ENCODE assay signal across 19 mouse cellular contexts in the genomic region with DNA sequence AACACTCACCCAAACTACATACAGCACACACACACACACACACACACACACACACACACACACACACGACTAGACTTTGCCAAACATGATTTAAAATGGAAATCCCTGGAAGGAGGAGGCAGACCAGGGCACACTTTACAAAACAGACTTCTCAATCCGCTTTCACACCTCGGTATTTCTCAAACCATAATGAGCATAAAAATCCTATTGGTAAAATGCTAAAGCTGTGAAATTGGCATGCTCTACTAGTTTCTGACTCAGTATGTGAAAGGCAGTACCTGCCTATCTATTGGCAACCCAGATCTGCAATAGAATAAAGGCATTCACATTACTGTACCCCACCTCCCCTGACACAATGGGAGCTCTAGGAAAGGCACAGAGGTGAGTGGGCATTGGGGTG. TPM values are rescaled to one million over a fixed set of nuclear protein-coding genes. Genes with fewer than 3 reads are reported as not detected.
A peak's percentile ranks its signal among the peaks of the same experiment; 100 is the strongest.
DNase-seq lines count a peak whose midpoint lies in the region; ATAC-seq lines count a peak whose summit lies in the region.
"Had no signal": no experiment of that assay in that cellular context is flagged by ENCODE, and none has a peak within 500 bp of the region (broad histone marks: within the 10 kb centered on the region; RNA-seq: fewer than 3 reads in every experiment).

No protein-coding gene starts in this region.

- ATAC-seq in midbrain, embryonic 13.5 days = peak; percentile 18; the same call in 1 of the 2 replicates
- no peak for ATAC-seq in midbrain, embryonic 11.5 days (ENCODE audit: low FRiP score)
- ATAC-seq in forebrain, embryonic 11.5 days (replicated peaks; ENCODE audit: low FRiP score) = no peak
- no peak for ATAC-seq in forebrain, embryonic 14.5 days
- no peak for ATAC-seq in megakaryocyte-erythroid progenitor cell, adult 5-6 weeks (replicated peaks; ENCODE audit: low FRiP score, low TSS enrichment, poor library complexity, severe bottlenecking)
- ATAC-seq: hindbrain, embryonic 16.5 days; inflammation-experienced regulatory T-cells, adult 6 months; intestine, postnatal 0 days had no signal

- no peak overlapping the region for H3K9ac ChIP-seq in midbrain, embryonic 13.5 days (replicated peaks)
- no peak overlapping the region for H3K9ac ChIP-seq in midbrain, embryonic 11.5 days (ENCODE audit: low read length)
- no peak overlapping the region for H3K9ac ChIP-seq in forebrain, embryonic 11.5 days (ENCODE audit: low read length)
- H3K9ac ChIP-seq in forebrain, embryonic 14.5 days (ENCODE audit: low read length) = no peak overlapping the region
- H3K9ac ChIP-seq: embryonic facial prominence, embryonic 12.5 days; heart, embryonic 12.5 days had no signal

- no peak overlapping the region for H3K4me2 ChIP-seq in midbrain, embryonic 13.5 days (replicated peaks)
- no peak overlapping the region for H3K4me2 ChIP-seq in midbrain, embryonic 11.5 days
- no peak overlapping the region for H3K4me2 ChIP-seq in forebrain, embryonic 11.5 days (ENCODE audit: low read depth, low read length, severe bottlenecking)
- no peak overlapping the region for H3K4me2 ChIP-seq in forebrain, embryonic 14.5 days (ENCODE audit: low read length)
- H3K4me2 ChIP-seq: embryonic facial prominence, embryonic 12.5 days; heart, embryonic 12.5 days had no signal

- no peak overlapping the region for H3K27ac ChIP-seq in midbrain, embryonic 13.5 days
- H3K27ac ChIP-seq in midbrain, embryonic 11.5 days (ENCODE audit: low read depth, low read length) = no peak overlapping the region
- H3K27ac ChIP-seq in forebrain, embryonic 11.5 days (ENCODE audit: low read depth, low read length) = peak overlapping the region; percentile 79; the same call in 1 of the 2 replicates
- H3K27ac ChIP-seq in forebrain, embryonic 14.5 days (ENCODE audit: low read depth, low read length) = peak overlapping the region; percentile 75; the same call in 1 of the 2 replicates
- H3K27ac ChIP-seq: embryonic facial prominence, embryonic 12.5 days; hindbrain, embryonic 10.5 days had no signal

- no peak overlapping the region for H3K4me3 ChIP-seq in midbrain, embryonic 13.5 days (replicated peaks)
- no peak overlapping the region for H3K4me3 ChIP-seq in midbrain, embryonic 11.5 days (ENCODE audit: low read depth, low read length)
- no peak overlapping the region for H3K4me3 ChIP-seq in forebrain, embryonic 11.5 days (ENCODE audit: low read depth, low read length)
- H3K4me3 ChIP-seq in forebrain, embryonic 14.5 days (ENCODE audit: low read depth, low read length) = no peak overlapping the region
- H3K4me3 ChIP-seq: embryonic facial prominence, embryonic 12.5 days; heart, embryonic 12.5 days; hindbrain, embryonic 10.5 days had no signal

- no peaks in the 10 kb centered on the region for H3K27me3 ChIP-seq in midbrain, embryonic 13.5 days
- no peaks in the 10 kb centered on the region for H3K27me3 ChIP-seq in midbrain, embryonic 11.5 days (ENCODE audit: control insufficient read depth, insufficient read depth, low read length)
- no peaks in the 10 kb centered on the region for H3K27me3 ChIP-seq in forebrain, embryonic 11.5 days (ENCODE audit: control insufficient read depth, insufficient read depth, low read length)
- no peaks in the 10 kb centered on the region for H3K27me3 ChIP-seq in forebrain, embryonic 14.5 days (replicated peaks; ENCODE audit: control insufficient read depth, insufficient read depth, low read length)
- H3K27me3 ChIP-seq: embryonic facial prominence, embryonic 12.5 days; heart, embryonic 12.5 days had no signal

- no peak for DNase-seq in midbrain, embryonic 11.5 days (ENCODE audit: low spot score, missing footprints)
- no peak for DNase-seq in forebrain, embryonic 11.5 days (ENCODE audit: low spot score)
- peak; percentile 47 for DNase-seq in forebrain, embryonic 14.5 days (ENCODE audit: low spot score)
- no peak for DNase-seq in c-Kit-positive CD71-positive TER-119-positive erythroid progenitor cells, embryonic 14.5 days (ENCODE audit: low spot score)
- DNase-seq: adrenal gland, adult 8-10 months; cerebellum, adult 11 months; cerebellum, adult 8-10 months; cerebellum, postnatal 14 days; gastrocnemius, postnatal 14 days; kidney, adult 8-10 months had no signal

- no peaks in the 10 kb centered on the region for H3K9me3 ChIP-seq in midbrain, embryonic 13.5 days
- H3K9me3 ChIP-seq in midbrain, embryonic 11.5 days (ENCODE audit: control insufficient read depth, low read length) = no peaks in the 10 kb centered on the region
- H3K9me3 ChIP-seq in forebrain, embryonic 11.5 days (ENCODE audit: control insufficient read depth, low read length) = no peaks in the 10 kb centered on the region
- no peaks in the 10 kb centered on the region for H3K9me3 ChIP-seq in forebrain, embryonic 14.5 days (replicated peaks; ENCODE audit: control insufficient read depth, low read length)
- H3K9me3 ChIP-seq: embryonic facial prominence, embryonic 12.5 days; heart, embryonic 12.5 days; hindbrain, embryonic 10.5 days had no signal

- H3K36me3 ChIP-seq in midbrain, embryonic 13.5 days = no peaks in the 10 kb centered on the region
- H3K36me3 ChIP-seq in midbrain, embryonic 11.5 days (ENCODE audit: control insufficient read depth, insufficient read depth, low read length) = no peaks in the 10 kb centered on the region
- H3K36me3 ChIP-seq in forebrain, embryonic 11.5 days (ENCODE audit: control insufficient read depth, insufficient read depth, low read length) = no peaks in the 10 kb centered on the region
- no peaks in the 10 kb centered on the region for H3K36me3 ChIP-seq in forebrain, embryonic 14.5 days (ENCODE audit: control insufficient read depth, insufficient read depth, low read length)
- H3K36me3 ChIP-seq: embryonic facial prominence, embryonic 12.5 days; heart, embryonic 12.5 days; hindbrain, embryonic 10.5 days had no signal

- 55% methylated on average over 3 of the region's 3 CpGs for WGBS in midbrain, embryonic 13.5 days
- 80% methylated on average over 3 of the region's 3 CpGs for WGBS in midbrain, embryonic 11.5 days
- WGBS in forebrain, embryonic 11.5 days = 84% methylated on average over 3 of the region's 3 CpGs
- WGBS in forebrain, embryonic 14.5 days = 66% methylated on average over 3 of the region's 3 CpGs

- H3K4me1 ChIP-seq in midbrain, embryonic 13.5 days (replicated peaks) = peaks cover 39% of the 10 kb centered on the region
- peaks cover 12% of the 10 kb centered on the region for H3K4me1 ChIP-seq in midbrain, embryonic 11.5 days (ENCODE audit: control insufficient read depth, insufficient read depth, low read length)
- peaks cover 7% of the 10 kb centered on the region; the same call in 1 of the 2 replicates for H3K4me1 ChIP-seq in forebrain, embryonic 11.5 days (replicated peaks; ENCODE audit: control insufficient read depth, insufficient read depth, low read length)
- H3K4me1 ChIP-seq in forebrain, embryonic 14.5 days (ENCODE audit: control insufficient read depth, insufficient read depth, low read length) = peaks cover 26% of the 10 kb centered on the region
- H3K4me1 ChIP-seq: heart, embryonic 12.5 days had no signal

RNA-seq across cellular contexts. Expression of a gene that starts 52.1 kb away (rescaled TPM):
- 1.5 and 3.4 TPM in 2 replicates for polyA plus RNA-seq in midbrain, embryonic 13.5 days (2015; fragmentation: Nextera tagmentation; extraction: Ambion mirVana)
- 2.0 and 2.3 TPM in 2 replicates for polyA plus RNA-seq in midbrain, embryonic 11.5 days (2014; fragmentation: Nextera tagmentation; extraction: Ambion mirVana)
- 3.5 and 4.1 TPM in 2 replicates for polyA plus RNA-seq in forebrain, embryonic 11.5 days (2014; fragmentation: Nextera tagmentation; extraction: Ambion mirVana)
- polyA plus RNA-seq in forebrain, embryonic 14.5 days (2014; fragmentation: Nextera tagmentation; extraction: Ambion mirVana) = 0.75 and 0.97 TPM in 2 replicates
- not detected in 2 replicates for total RNA-seq in megakaryocyte-erythroid progenitor cell, adult 5-6 weeks (2014; fragmentation: Nextera tagmentation)
- total RNA-seq in megakaryocyte-erythroid progenitor cell, adult 5-6 weeks (2017) = not detected in 2 replicates
- total RNA-seq: granulocyte monocyte progenitor cell, adult 5-6 weeks had no signal
- polyA plus RNA-seq: inflammation-experienced regulatory T-cells, adult 6 months had no signal

Comparison
In these comparisons a context has a peak if more than half of its experiments do, and no peak if none do; other contexts are left out.
1. H3K27ac ChIP-seq: peak in forebrain, embryonic 11.5 days (single experiment) and forebrain, embryonic 14.5 days (single experiment); none in midbrain, embryonic 13.5 days (single experiment) and midbrain, embryonic 11.5 days (single experiment).